ENCODE assay signal across 29 mouse cellular contexts in genomic region chr14:18476795-18477320, GRCm38 (mm10).
DNase-seq lines count a peak whose midpoint lies in the region; ATAC-seq lines count a peak whose summit lies in the region.
"Had no signal": no experiment of that assay in that cellular context is flagged by ENCODE, and none has a peak within 500 bp of the region (broad histone marks: within the 10 kb centered on the region; RNA-seq: fewer than 3 reads in every experiment).

No protein-coding gene starts in this region.

- H3K27ac ChIP-seq in hindbrain, embryonic 16.5 days (ENCODE audit: low read depth, low read length): no peak overlapping the region
- no peak overlapping the region for H3K27ac ChIP-seq in hindbrain, embryonic 13.5 days
- H3K27ac ChIP-seq in liver, embryonic 11.5 days (ENCODE audit: low read depth, low read length): no peak overlapping the region
- H3K27ac ChIP-seq: embryonic facial prominence, embryonic 13.5 days; forebrain, embryonic 12.5 days; hindbrain, embryonic 14.5 days; limb, embryonic 15.5 days; liver, embryonic 15.5 days; midbrain, embryonic 15.5 days; neural tube, embryonic 13.5 days; stomach, postnatal 0 days had no signal

- H3K9ac ChIP-seq in hindbrain, embryonic 16.5 days (ENCODE audit: low read depth, low read length): no peak overlapping the region
- no peak overlapping the region for H3K9ac ChIP-seq in hindbrain, embryonic 13.5 days
- no peak overlapping the region for H3K9ac ChIP-seq in liver, embryonic 11.5 days (ENCODE audit: low read depth, low read length)
- H3K9ac ChIP-seq: embryonic facial prominence, embryonic 13.5 days; forebrain, embryonic 12.5 days; heart, embryonic 12.5 days; hindbrain, embryonic 14.5 days; limb, embryonic 15.5 days; liver, embryonic 15.5 days; midbrain, embryonic 15.5 days; neural tube, embryonic 13.5 days had no signal

- no peaks in the 10 kb centered on the region for H3K27me3 ChIP-seq in hindbrain, embryonic 16.5 days (replicated peaks; ENCODE audit: control insufficient read depth, insufficient read depth, low read length)
- no peaks in the 10 kb centered on the region for H3K27me3 ChIP-seq in hindbrain, embryonic 13.5 days
- no peaks in the 10 kb centered on the region for H3K27me3 ChIP-seq in liver, embryonic 11.5 days (replicated peaks; ENCODE audit: control insufficient read depth, insufficient read depth, low read length)
- H3K27me3 ChIP-seq: embryonic facial prominence, embryonic 13.5 days; forebrain, embryonic 12.5 days; limb, embryonic 15.5 days; liver, embryonic 15.5 days; midbrain, embryonic 15.5 days; neural tube, embryonic 13.5 days had no signal

- ATAC-seq in hindbrain, embryonic 16.5 days: peak; percentile 40; the same call in 1 of the 2 replicates
- no peak for ATAC-seq in hindbrain, embryonic 13.5 days (ENCODE audit: low FRiP score)
- ATAC-seq in liver, embryonic 11.5 days (replicated peaks; ENCODE audit: low FRiP score): no peak
- ATAC-seq: intestine, embryonic 16.5 days; midbrain, embryonic 15.5 days had no signal

- H3K4me2 ChIP-seq in hindbrain, embryonic 16.5 days (ENCODE audit: low read length): no peak overlapping the region
- H3K4me2 ChIP-seq in hindbrain, embryonic 13.5 days: no peak overlapping the region
- no peak overlapping the region for H3K4me2 ChIP-seq in liver, embryonic 11.5 days
- H3K4me2 ChIP-seq: embryonic facial prominence, embryonic 13.5 days; forebrain, embryonic 12.5 days; heart, embryonic 12.5 days; hindbrain, embryonic 14.5 days; limb, embryonic 15.5 days; liver, embryonic 15.5 days; midbrain, embryonic 15.5 days; neural tube, embryonic 13.5 days had no signal

- H3K36me3 ChIP-seq in hindbrain, embryonic 16.5 days (ENCODE audit: control insufficient read depth, insufficient read depth, low read length): no peaks in the 10 kb centered on the region
- H3K36me3 ChIP-seq in hindbrain, embryonic 13.5 days: no peaks in the 10 kb centered on the region
- no peaks in the 10 kb centered on the region for H3K36me3 ChIP-seq in liver, embryonic 11.5 days (ENCODE audit: control insufficient read depth, insufficient read depth, low read length)
- H3K36me3 ChIP-seq: embryonic facial prominence, embryonic 13.5 days; forebrain, embryonic 12.5 days; heart, embryonic 12.5 days; limb, embryonic 15.5 days; liver, embryonic 15.5 days; midbrain, embryonic 15.5 days; neural tube, embryonic 13.5 days had no signal

- 71% methylated on average over 3 of the region's 3 CpGs for WGBS in hindbrain, embryonic 16.5 days
- 79% methylated on average over 3 of the region's 3 CpGs for WGBS in hindbrain, embryonic 13.5 days
- WGBS in liver, embryonic 11.5 days: 79% methylated on average over 3 of the region's 3 CpGs

- peak; percentile 10 for DNase-seq in cerebellum, adult 11-12 months
- no peak for DNase-seq in cerebellum, postnatal 4 days (ENCODE audit: low spot score in 2 of 2)
- DNase-seq in right cerebral cortex, postnatal 25 days: peak; percentile 17
- DNase-seq in right cerebral cortex, postnatal 14 days: no peak
- no peak for DNase-seq in liver, embryonic 11.5 days (ENCODE audit: low spot score)
- DNase-seq: adrenal gland, postnatal 25 days; embryo, embryonic 11 days; gastrocnemius, postnatal 10 days; heart, postnatal 10 days; kidney, adult 9 months; kidney, postnatal 14 days; lung, postnatal 4 days; retina, postnatal 1 day; thymus, adult 2 months; thymus, postnatal 4 days had no signal

- no peaks in the 10 kb centered on the region for H3K9me3 ChIP-seq in hindbrain, embryonic 16.5 days (ENCODE audit: control insufficient read depth, low read length)
- no peaks in the 10 kb centered on the region for H3K9me3 ChIP-seq in hindbrain, embryonic 13.5 days
- H3K9me3 ChIP-seq in liver, embryonic 11.5 days (ENCODE audit: control insufficient read depth, low read length): no peaks in the 10 kb centered on the region
- H3K9me3 ChIP-seq: embryonic facial prominence, embryonic 13.5 days; forebrain, embryonic 12.5 days; heart, embryonic 12.5 days; limb, embryonic 15.5 days; liver, embryonic 15.5 days; midbrain, embryonic 15.5 days; neural tube, embryonic 13.5 days had no signal

- H3K4me3 ChIP-seq in hindbrain, embryonic 16.5 days (ENCODE audit: low read length): no peak overlapping the region
- no peak overlapping the region for H3K4me3 ChIP-seq in hindbrain, embryonic 13.5 days
- no peak overlapping the region for H3K4me3 ChIP-seq in liver, embryonic 11.5 days (ENCODE audit: low read depth, low read length)
- H3K4me3 ChIP-seq: embryonic facial prominence, embryonic 13.5 days; erythroblast, embryonic 14.5 days; forebrain, embryonic 12.5 days; heart, embryonic 12.5 days; limb, embryonic 15.5 days; liver, embryonic 15.5 days; midbrain, embryonic 15.5 days; myocyte; neural tube, embryonic 13.5 days had no signal

- no peaks in the 10 kb centered on the region for H3K4me1 ChIP-seq in hindbrain, embryonic 16.5 days (ENCODE audit: control insufficient read depth, insufficient read depth, low read depth, low read length)
- H3K4me1 ChIP-seq in hindbrain, embryonic 13.5 days (replicated peaks): no peaks in the 10 kb centered on the region
- H3K4me1 ChIP-seq in liver, embryonic 11.5 days (replicated peaks; ENCODE audit: control insufficient read depth, insufficient read depth, low read length): no peaks in the 10 kb centered on the region
- H3K4me1 ChIP-seq: embryonic facial prominence, embryonic 13.5 days; forebrain, embryonic 12.5 days; heart, embryonic 12.5 days; limb, embryonic 15.5 days; liver, embryonic 15.5 days; midbrain, embryonic 15.5 days; neural tube, embryonic 13.5 days had no signal

Comparison
In these comparisons a context has a peak if more than half of its experiments do, and no peak if none do; other contexts are left out.
1. DNase-seq: peak in cerebellum, adult 11-12 months (single experiment) and right cerebral cortex, postnatal 25 days (single experiment); none in cerebellum, postnatal 4 days (0 of 2), right cerebral cortex, postnatal 14 days (single experiment) and liver, embryonic 11.5 days (single experiment).